Mouse (Mus musculus) urinary bladder, adult 2 months (tissue): Measurements from ENCODE around the gene Nars2. TPM values are rescaled to one million over a fixed set of nuclear protein-coding genes. Genes with fewer than 3 reads are reported as not detected.

ENCODE experiments used
- DNase-seq: peaks from one replicate; pipeline ENCODE4 v3.0.0; 2022; ENCODE audit warnings: low spot score
- polyA plus RNA-seq: library from polyadenylated mRNA; depleted of rRNA; stranded (reverse); fragments of >200 nt; gene quantifications from 2 replicates; pipeline ENCODE4 v1.2.3, GENCODE M21; 2012; rRNA removed

Gene Nars2
- polyA plus RNA-seq, 1 experiment: 8.2 TPM

DNA sequence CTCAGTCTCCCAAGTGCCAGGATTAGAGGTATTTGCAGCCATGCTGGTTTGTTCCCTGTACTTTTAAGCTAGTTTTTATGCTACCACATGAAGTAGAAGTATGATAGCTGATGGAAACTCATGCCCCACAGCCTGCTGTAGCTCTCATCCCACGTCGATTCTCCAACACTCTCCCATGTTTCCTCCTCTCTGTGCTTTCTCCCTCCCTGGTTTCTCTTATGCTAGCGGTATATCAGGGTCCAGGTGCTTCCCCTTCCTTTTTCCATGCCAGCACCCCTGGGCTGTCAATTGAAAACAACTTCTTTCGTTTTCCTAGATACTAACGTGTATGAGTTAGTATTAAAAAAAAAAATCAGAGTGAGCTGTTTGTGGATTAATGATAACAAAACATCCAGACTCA lies 120.8 kb downstream of the Nars2 start:
- DNase-seq: no peak

DNA sequence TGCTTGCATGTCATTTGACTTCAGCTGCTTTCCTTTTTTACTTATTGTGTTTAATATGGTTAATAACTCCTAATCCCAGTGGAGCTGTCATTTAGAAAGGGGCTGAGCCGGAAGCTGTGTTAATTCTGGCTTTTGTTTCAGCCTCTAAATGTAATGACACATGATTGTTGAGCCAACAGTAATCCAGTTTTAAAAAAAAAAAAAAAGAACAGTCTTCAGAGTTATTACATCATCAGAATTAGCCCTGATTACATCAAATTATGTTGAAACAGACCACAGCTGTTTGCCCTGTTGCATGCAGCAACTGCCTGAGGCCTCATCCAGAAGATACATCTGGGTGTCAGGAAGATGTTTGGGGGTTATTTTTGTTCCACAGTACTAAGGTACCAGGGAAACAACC lies 123.7 kb downstream of the Nars2 start:
- DNase-seq: no peak

DNA sequence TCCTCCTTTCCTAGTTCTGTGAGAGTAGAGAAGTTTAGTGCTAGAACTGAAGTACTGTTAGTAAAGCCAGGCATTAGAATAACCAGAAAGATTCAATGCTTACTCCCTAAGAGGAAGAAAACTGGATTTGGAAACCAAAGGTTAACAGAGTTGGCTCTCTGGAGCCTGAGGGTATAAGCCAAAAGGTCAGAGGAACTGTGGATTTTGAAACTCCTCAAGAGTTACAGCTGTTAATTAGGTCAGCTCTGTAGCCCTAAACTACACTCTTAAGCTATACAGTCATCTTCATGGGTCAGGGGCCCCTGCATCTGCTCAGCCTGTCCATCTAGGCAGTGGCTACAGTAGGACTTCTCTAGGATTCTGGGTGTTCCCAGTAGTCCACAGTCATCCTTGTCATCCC lies 125.7 kb downstream of the Nars2 start:
- DNase-seq: no peak

DNA sequence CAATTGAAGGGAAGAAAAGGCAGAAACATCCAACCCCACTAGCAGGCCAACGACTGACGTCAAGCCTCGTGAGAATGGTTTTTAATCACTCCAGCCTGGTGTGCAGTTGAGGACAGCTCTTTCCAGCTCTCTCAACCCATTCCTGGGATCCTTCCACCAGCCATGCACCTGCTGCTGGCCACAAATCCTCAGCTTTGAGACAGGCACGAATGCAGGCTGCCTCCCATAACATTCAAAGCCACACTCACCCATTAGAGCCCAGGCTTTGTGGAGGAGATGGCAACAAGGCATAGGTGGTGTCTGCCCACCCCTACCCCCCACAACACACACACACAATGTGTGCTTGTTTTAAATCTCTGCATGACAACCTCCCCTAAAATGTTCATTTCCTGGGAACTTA lies 127.4 kb downstream of the Nars2 start:
- no peak for DNase-seq

DNA sequence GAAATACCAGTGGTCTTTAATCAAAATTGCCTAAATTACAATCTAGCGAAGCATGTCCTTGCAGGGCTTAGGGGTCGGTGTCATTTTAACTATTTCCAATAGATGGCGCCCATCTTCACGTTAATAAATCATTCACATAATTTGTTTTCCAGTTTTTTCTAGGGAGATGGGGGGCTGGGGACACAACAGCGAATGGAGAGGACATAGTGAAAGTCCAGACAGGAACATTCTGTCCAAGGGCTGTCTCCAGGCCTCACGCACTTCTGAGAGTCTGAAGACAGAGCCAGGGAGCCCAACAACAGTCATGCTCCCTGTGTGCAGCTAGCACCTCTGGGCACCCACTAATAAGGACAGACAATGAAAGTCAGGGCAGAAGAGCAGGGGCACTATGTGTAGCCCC lies 127.8 kb downstream of the Nars2 start:
- no peak for DNase-seq

DNA sequence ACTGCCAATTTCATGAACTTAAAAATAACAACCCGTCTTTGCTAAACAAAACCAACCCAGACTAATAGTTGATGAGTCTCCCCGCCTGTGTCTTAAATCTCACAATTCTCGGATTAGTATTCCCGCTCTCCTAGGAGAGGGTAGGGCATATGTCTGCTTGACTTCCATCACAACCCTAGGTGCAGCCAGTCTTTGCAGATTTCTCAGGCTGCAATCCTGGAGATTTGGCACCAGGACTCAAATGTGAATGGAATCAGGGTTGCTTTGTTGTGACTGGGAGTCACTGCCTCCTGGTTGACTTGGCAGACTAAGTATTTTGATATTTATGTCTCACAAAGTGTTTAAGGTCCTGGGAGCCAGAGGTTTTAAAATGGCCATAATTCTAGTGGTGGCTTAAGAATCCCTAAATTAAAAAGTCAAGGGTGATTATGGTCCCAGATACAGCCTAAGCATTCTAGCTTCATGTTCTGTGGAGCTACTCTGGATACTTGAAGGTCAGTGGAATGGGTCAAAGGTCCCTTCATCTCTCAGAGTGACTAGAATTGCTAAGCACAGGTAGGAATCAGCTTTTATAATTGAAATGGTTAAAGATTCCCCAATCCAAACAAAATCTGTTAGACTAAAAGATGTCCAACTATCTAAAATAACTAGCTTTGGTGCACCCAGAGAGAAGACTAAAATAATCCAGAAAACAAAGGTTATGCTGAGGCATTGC lies 128.5 kb downstream of the Nars2 start:
- no peak for DNase-seq

DNA sequence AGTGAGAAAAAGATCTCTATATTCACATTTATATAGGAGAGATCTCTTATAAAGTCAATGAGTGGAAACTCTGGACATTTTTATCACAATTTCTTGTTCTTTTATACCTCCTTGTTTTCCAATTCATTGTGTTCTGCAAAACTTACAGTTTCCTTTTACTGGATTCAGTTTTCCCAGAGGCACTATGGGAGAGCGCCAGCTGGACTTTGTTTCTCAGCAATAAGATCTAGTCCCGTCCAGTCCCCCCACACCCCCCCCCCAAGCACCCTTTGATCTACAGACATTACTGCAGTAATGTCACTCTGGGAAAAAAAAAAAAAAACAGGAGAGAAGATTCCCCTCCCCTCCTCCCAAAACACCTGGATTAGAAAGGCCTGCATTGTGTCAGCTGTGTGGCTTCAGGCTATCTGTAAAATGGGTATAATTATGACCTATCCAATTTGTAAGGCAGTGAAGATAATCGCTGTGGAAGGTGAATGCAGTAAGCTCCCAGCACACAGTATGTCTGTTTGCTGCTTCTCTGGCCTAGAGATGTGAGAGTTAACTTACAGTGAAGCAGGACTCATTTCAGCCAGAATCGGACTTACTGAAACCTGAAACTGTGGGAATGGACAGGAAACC lies 129.4 kb downstream of the Nars2 start:
- DNase-seq: no peak

DNA sequence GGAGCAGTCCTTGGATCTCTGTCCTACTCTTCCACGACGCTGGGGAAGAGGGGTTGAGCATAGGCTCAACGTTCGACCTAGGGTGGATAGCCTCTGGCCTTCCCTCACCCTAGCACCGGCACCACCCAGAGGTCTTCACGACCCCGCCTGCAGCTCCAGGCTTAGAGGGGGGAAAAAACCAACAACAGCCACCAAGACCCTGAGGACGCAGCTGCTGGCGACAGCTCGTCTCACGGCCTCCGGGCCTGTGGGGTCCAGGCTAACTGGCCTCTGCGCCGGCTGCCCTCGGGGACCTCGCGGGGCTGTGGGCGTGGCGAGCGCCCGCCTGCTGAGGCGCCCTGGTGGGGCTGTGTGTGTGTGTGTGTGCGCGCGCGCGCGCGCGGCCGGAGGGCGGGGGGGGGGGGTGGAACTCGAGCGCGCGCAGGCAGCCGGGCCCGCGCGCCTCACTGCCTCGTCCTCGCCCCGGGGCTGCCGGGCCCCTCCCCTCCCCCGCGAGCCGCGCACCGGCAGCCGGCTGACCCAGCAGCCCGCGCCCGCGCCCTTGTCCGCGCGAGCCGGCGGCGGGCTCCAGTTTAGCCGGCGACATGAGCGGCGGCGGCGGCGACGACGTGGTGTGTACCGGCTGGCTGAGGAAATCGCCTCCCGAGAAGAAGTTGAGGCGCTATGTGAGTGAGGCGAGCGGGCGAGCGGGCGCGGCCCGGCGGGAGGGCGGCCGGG lies 130.1 kb downstream of the Nars2 start, which contains the start of gene Gab2:
Gene Gab2 (plus strand): TSS at position 345 of the 717 bp plus-strand sequence.
- no peak for DNase-seq

DNA sequence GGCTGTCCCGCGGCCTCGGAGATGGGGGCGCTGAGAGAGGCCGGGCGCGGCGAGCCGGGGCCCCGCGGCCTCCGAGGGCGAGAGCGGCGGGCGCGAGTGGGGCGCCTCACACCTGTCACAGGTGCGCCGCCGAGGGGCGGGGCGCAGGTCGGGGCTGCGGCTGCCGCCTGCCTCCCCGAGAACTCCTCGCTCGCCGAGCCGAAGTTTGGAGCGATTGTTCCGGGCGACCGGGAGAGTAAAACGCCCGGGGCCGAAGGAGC lies 130.6 kb downstream of the Nars2 start:
- DNase-seq: peak; percentile 68

DNA sequence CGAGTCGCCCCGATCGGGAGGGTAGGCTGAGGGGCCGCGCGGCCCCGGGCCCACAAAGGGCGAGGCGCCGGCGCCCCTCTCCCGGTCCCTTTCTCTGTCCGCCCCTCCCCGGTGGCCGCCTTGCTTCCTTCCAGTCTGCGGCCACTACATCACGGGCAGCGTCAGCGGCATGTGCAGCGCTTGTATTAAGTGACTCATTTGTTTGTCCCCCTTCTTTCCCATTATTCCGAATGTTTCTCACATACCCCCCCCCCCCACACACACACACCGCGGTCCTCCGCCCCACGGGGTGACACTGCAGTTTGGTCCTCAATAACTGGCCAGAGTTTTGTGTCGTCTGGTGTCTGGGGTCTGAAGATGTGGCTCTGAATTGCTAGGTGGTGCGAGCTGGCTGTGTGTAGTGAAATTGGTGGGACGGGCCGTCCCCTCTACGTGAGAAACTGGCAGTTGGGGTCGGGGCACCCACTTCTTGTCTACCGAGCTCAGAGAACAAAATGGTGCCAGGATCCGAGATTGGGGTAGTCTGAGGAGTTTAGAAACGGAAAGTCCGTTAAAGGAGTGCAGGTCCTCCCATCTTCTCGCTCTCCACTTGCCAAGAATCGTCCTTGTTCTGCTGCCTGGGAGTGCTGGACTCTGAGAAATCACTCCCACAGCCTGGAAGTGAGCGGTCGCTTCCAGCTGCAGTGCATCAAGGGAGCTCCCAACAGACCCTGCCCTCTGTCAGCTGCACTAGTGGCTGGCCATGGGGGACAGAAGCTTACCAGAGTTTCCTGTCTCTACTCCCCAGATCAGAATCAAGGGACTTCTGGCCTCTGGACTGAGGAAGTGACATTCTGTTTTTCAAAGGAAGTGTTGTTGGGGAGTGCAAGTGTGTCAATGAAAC lies 131.2 kb downstream of the Nars2 start:
- no peak for DNase-seq

DNA sequence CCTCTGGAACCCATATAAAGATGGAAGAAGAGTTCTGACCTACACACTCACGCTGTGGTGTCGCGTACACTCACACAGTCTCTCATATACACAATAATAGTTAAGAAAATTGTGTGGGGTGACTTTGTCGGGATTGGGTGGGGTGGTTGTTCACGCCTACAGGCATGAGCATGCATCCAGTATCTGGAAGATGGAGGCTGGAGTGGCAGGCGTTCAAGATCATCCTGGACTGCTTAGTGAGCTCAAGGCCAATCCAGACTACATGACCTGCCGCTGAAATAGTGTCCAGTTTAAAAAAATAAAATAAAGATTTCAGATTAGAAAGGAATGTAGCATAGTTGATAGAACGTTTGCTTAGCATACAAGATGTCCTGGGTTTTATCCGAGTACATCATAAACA lies 132.3 kb downstream of the Nars2 start:
- no peak for DNase-seq

DNA sequence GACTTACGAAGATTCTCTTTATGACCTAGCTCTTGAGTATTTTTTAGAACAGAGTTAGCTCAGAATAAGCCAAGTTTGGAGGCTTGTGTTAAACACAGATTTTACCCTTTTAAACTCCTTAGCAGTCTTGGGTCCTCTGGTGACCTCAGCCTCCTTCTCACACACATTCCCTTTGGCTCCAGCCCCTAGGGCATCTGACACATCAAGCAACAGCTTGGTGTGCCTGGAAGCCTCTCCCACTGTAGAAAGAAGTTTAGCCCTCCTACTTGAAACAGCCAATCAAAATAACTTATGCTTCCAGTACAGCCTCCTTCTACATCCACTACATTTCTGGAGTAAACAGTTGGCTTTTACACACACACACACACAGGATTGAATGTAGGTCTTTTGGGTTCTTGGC lies 132.9 kb downstream of the Nars2 start:
- no peak for DNase-seq

DNA sequence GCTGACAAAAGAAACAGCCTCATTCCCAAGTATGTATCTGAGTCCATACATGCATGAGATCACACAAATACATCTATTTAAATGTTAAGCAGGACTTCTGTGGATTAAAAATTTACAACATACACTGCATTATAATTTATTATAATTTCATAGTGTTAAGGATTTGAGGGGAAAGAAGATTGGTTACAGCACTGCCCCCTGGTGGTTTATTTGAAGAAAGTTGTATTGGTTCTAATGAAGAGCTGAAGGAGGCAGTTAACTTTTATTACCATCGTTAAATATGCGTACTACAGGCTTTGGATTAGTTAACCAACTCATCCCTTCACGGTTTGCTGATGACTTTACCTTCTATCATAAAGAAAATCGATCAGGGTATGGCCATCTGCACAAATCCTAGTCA lies 134.0 kb downstream of the Nars2 start:
- no peak for DNase-seq

DNA sequence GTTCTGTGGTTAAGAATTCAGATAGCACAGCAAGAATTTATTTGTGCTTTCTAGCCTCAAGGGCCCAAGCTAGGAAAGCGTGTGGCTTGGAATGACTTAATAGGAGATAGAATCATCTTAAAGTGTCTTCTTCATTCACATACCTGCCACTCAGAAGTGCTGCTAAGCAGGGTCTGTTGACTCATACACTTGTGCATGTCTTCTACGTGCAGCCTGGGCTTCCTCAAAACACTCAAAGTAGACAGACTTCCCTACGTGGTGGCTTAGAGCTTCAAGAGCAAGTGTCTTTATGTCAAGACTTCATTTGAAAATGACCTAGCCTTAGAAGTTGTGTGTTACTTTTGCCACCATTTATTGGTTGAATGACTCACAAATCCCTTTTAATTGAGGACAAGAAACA lies 142.9 kb downstream of the Nars2 start:
- no peak for DNase-seq

DNA sequence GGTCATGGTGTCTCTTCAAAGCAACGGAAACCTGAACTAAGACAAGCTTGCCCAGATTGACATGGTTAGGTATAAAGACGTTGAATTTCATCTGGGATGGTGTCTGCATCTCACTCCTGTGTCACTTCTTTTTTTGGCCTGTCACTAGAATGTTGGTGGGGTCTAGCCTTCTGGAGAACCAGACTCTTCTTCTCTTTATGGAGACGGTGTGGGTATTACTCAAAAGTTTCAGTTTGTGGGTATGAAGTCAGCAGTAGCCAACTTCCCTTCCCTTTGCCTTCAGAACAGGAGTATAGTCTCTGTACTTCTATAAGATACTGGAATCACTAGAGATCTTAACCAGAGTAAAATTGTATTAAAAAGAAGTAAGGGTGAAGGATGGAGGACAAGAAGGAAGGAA lies 156.8 kb downstream of the Nars2 start:
- DNase-seq: no peak

Other genes with a start within 250 kb of the Nars2 start
- gene Gab2, start 130.1 kb downstream of the Nars2 start, polyA plus RNA-seq: 17.3 and 22.4 TPM in 2 replicates